ENCODE assay signal across 11 mouse cellular contexts in genomic region chr15:84209517-84210412, GRCm38 (mm10). TPM values are rescaled to one million over a fixed set of nuclear protein-coding genes. Genes with fewer than 3 reads are reported as not detected.
A peak's percentile ranks its signal among the peaks of the same experiment; 100 is the strongest.
DNase-seq lines count a peak whose midpoint lies in the region; ATAC-seq and TF ChIP-seq lines count a peak whose summit lies in the region.
"Had no signal": no experiment of that assay in that cellular context is flagged by ENCODE, and none has a peak within 500 bp of the region (broad histone marks: within the 10 kb centered on the region; RNA-seq: fewer than 3 reads in every experiment).

No protein-coding gene starts in this region.

- no peak for TF ChIP-seq POLR2A in heart, adult 2 months (IDR thresholded peaks at IDR 0.05; ENCODE audit: insufficient read depth, low read depth, low read length)

- H3K79me2 ChIP-seq in heart, adult 2 months (replicated peaks; ENCODE audit: control insufficient read depth, insufficient read depth, low read length): no peaks in the 10 kb centered on the region

- H3K27ac ChIP-seq in heart, adult 2 months: peak overlapping the region; percentile 75
- no peak overlapping the region for H3K27ac ChIP-seq in stomach, embryonic 15.5 days
- H3K27ac ChIP-seq in stomach, postnatal 0 days (replicated peaks): no peak overlapping the region
- peak overlapping the region; percentile 94 for H3K27ac ChIP-seq in liver, embryonic 12.5 days
- H3K27ac ChIP-seq in midbrain, embryonic 10.5 days (replicated peaks): no peak overlapping the region; the same call in 1 of the 2 replicates
- H3K27ac ChIP-seq in midbrain, embryonic 15.5 days: no peak overlapping the region
- H3K27ac ChIP-seq: intestine, embryonic 15.5 days; limb, embryonic 12.5 days; neural tube, embryonic 12.5 days had no signal

- TF ChIP-seq CTCF in heart, adult 2 months (IDR thresholded peaks at IDR 0.05): no peak
- TF ChIP-seq CTCF in stomach, postnatal 0 days (IDR thresholded peaks at IDR 0.05; ENCODE audit: low read depth): no peak

- H3K4me2 ChIP-seq in stomach, embryonic 15.5 days: no peak overlapping the region
- H3K4me2 ChIP-seq in stomach, postnatal 0 days (replicated peaks; ENCODE audit: low read depth): no peak overlapping the region
- H3K4me2 ChIP-seq in liver, embryonic 12.5 days: peak overlapping the region; percentile 67
- no peak overlapping the region for H3K4me2 ChIP-seq in midbrain, embryonic 15.5 days
- H3K4me2 ChIP-seq: intestine, embryonic 15.5 days; limb, embryonic 12.5 days; neural tube, embryonic 12.5 days had no signal

- ATAC-seq in stomach, embryonic 15.5 days (ENCODE audit: insufficient read depth, low FRiP score, low read depth): peak; percentile 70
- ATAC-seq in stomach, postnatal 0 days (ENCODE audit: low FRiP score, low TSS enrichment): no peak
- peak; percentile 91 for ATAC-seq in liver, embryonic 12.5 days
- ATAC-seq in midbrain, embryonic 15.5 days (replicated peaks): no peak
- ATAC-seq: intestine, embryonic 15.5 days had no signal

- H3K36me3 ChIP-seq in heart, adult 2 months (ENCODE audit: control insufficient read depth, insufficient read depth, low read length): peaks cover 4% of the 10 kb centered on the region
- H3K36me3 ChIP-seq in stomach, embryonic 15.5 days: peaks cover 41% of the 10 kb centered on the region
- peaks cover 20% of the 10 kb centered on the region for H3K36me3 ChIP-seq in stomach, postnatal 0 days (ENCODE audit: control insufficient read depth, insufficient read depth, low read length)
- H3K36me3 ChIP-seq in liver, embryonic 12.5 days: peaks cover 92% of the 10 kb centered on the region
- H3K36me3 ChIP-seq in midbrain, embryonic 10.5 days: peaks cover 89% of the 10 kb centered on the region
- peaks cover 41% of the 10 kb centered on the region; the same call in 1 of the 2 replicates for H3K36me3 ChIP-seq in midbrain, embryonic 15.5 days (replicated peaks)

- H3K4me1 ChIP-seq in heart, adult 2 months (ENCODE audit: control insufficient read depth, insufficient read depth, low read length): peaks cover 22% of the 10 kb centered on the region
- no peaks in the 10 kb centered on the region for H3K4me1 ChIP-seq in stomach, embryonic 15.5 days
- H3K4me1 ChIP-seq in stomach, postnatal 0 days (replicated peaks; ENCODE audit: control insufficient read depth, insufficient read depth): no peaks in the 10 kb centered on the region
- H3K4me1 ChIP-seq in liver, embryonic 12.5 days: peaks cover 62% of the 10 kb centered on the region
- H3K4me1 ChIP-seq in midbrain, embryonic 10.5 days: peaks cover 29% of the 10 kb centered on the region
- H3K4me1 ChIP-seq in midbrain, embryonic 15.5 days: peaks cover 4% of the 10 kb centered on the region
- H3K4me1 ChIP-seq: intestine, embryonic 15.5 days had no signal

- DNase-seq in heart, adult 2 months: peak in 1 of 2 experiments; percentile 49
- DNase-seq in heart, postnatal 10 days: no peak
- no peak for DNase-seq in stomach, postnatal 0 days (ENCODE audit: low spot score)
- no peak for DNase-seq in midbrain, embryonic 10.5 days (ENCODE audit: low spot score)
- DNase-seq in cerebellum, adult 18-20 months: no peak

- TF ChIP-seq EP300 in heart, adult 2 months (IDR thresholded peaks at IDR 0.05; ENCODE audit: insufficient read depth, low read depth, low read length): peak; percentile 85
- TF ChIP-seq EP300 in stomach, postnatal 0 days (optimal IDR thresholded peaks at IDR 0.05): no peak

- 48% methylated on average over 11 of the region's 11 CpGs for WGBS in heart, adult 2 months
- 74% methylated on average over 11 of the region's 11 CpGs for WGBS in stomach, embryonic 15.5 days
- 79% methylated on average over 11 of the region's 11 CpGs for WGBS in stomach, postnatal 0 days
- 28% methylated on average over 11 of the region's 11 CpGs for WGBS in liver, embryonic 12.5 days (ENCODE audit: insufficient replicate concordance)
- 89% methylated on average over 11 of the region's 11 CpGs for WGBS in midbrain, embryonic 10.5 days
- WGBS in midbrain, embryonic 15.5 days: 90% methylated on average over 11 of the region's 11 CpGs

- peak overlapping the region; percentile 20 for H3K9ac ChIP-seq in heart, adult 2 months (ENCODE audit: low read depth, low read length)
- no peak overlapping the region for H3K9ac ChIP-seq in stomach, embryonic 15.5 days
- H3K9ac ChIP-seq in stomach, postnatal 0 days (ENCODE audit: low read length): no peak overlapping the region
- peak overlapping the region; percentile 68 for H3K9ac ChIP-seq in liver, embryonic 12.5 days
- H3K9ac ChIP-seq in midbrain, embryonic 15.5 days: no peak overlapping the region
- H3K9ac ChIP-seq: intestine, embryonic 15.5 days; limb, embryonic 12.5 days; neural tube, embryonic 12.5 days had no signal

- H3K27me3 ChIP-seq in heart, adult 2 months (ENCODE audit: control insufficient read depth, insufficient read depth, low read length): no peaks in the 10 kb centered on the region
- H3K27me3 ChIP-seq in stomach, embryonic 15.5 days (replicated peaks): no peaks in the 10 kb centered on the region
- H3K27me3 ChIP-seq in stomach, postnatal 0 days (ENCODE audit: control insufficient read depth, insufficient read depth, low read length): no peaks in the 10 kb centered on the region
- no peaks in the 10 kb centered on the region for H3K27me3 ChIP-seq in liver, embryonic 12.5 days (replicated peaks)
- no peaks in the 10 kb centered on the region for H3K27me3 ChIP-seq in midbrain, embryonic 10.5 days (ENCODE audit: low read depth, poor library complexity, severe bottlenecking)
- H3K27me3 ChIP-seq in midbrain, embryonic 15.5 days (replicated peaks): no peaks in the 10 kb centered on the region
- H3K27me3 ChIP-seq: intestine, embryonic 15.5 days; limb, embryonic 12.5 days; neural tube, embryonic 12.5 days had no signal

- intact Hi-C loops in heart, adult 2 months (cut with DNase I): no loop called here
- intact Hi-C loops in heart, postnatal 10 days (cut with DNase I): loop anchor here (10.0 kb wide), 1 partner anchor 405 kb away; no protein-coding TSS in a partner anchor

- H3K4me3 ChIP-seq in heart, adult 2 months: no peak overlapping the region
- no peak overlapping the region for H3K4me3 ChIP-seq in stomach, embryonic 15.5 days (replicated peaks)
- H3K4me3 ChIP-seq in stomach, postnatal 0 days (ENCODE audit: low read depth, low read length): no peak overlapping the region
- H3K4me3 ChIP-seq in liver, embryonic 12.5 days: peak overlapping the region; percentile 22
- H3K4me3 ChIP-seq in midbrain, embryonic 10.5 days: no peak overlapping the region
- no peak overlapping the region for H3K4me3 ChIP-seq in midbrain, embryonic 15.5 days
- H3K4me3 ChIP-seq: intestine, embryonic 15.5 days; limb, embryonic 12.5 days; neural tube, embryonic 12.5 days had no signal

- H3K9me3 ChIP-seq in stomach, embryonic 15.5 days: no peaks in the 10 kb centered on the region
- no peaks in the 10 kb centered on the region for H3K9me3 ChIP-seq in stomach, postnatal 0 days (ENCODE audit: control insufficient read depth, low read length)
- no peaks in the 10 kb centered on the region for H3K9me3 ChIP-seq in liver, embryonic 12.5 days (replicated peaks)
- no peaks in the 10 kb centered on the region for H3K9me3 ChIP-seq in midbrain, embryonic 10.5 days (replicated peaks)
- H3K9me3 ChIP-seq in midbrain, embryonic 15.5 days: no peaks in the 10 kb centered on the region
- H3K9me3 ChIP-seq: intestine, embryonic 15.5 days; limb, embryonic 12.5 days; neural tube, embryonic 12.5 days had no signal

RNA-seq across cellular contexts. Expression of gene Samm50, which starts 17.7 kb away (rescaled TPM):
- 100 to 1,000 TPM; 258 to 289 TPM for total RNA-seq in heart, adult 2 months (2021)
- 27.8 and 36.6 TPM in 2 replicates for polyA plus RNA-seq in heart, adult 2 months (2012; rRNA removed)
- total RNA-seq in heart, postnatal 10 days (2021): 100 to 1,000 TPM; 254 to 262 TPM
- polyA plus RNA-seq in stomach, embryonic 15.5 days (2015; fragmentation: Nextera tagmentation; extraction: Ambion mirVana): 103 and 118 TPM in 2 replicates
- 92.3 and 97.4 TPM in 2 replicates for polyA plus RNA-seq in stomach, postnatal 0 days (2015; fragmentation: Nextera tagmentation; extraction: Ambion mirVana)
- 110 and 112 TPM in 2 replicates for polyA plus RNA-seq in liver, embryonic 12.5 days (2016; fragmentation: Nextera tagmentation; extraction: Ambion mirVana)
- polyA plus RNA-seq in midbrain, embryonic 10.5 days (2016; fragmentation: Nextera tagmentation; extraction: Ambion mirVana): 108 and 110 TPM in 2 replicates
- polyA plus RNA-seq in midbrain, embryonic 15.5 days (2015; fragmentation: Nextera tagmentation; extraction: Ambion mirVana): 83.3 and 86.6 TPM in 2 replicates

RNA-seq across cellular contexts. Expression of gene Parvb, which starts 22.1 kb away (rescaled TPM):
- 100 to 1,000 TPM in 1 of 2 experiments, 10 to 100 TPM in 1; 99.4 to 116 TPM for total RNA-seq in heart, adult 2 months (2021)
- 58.5 and 61.6 TPM in 2 replicates for polyA plus RNA-seq in heart, adult 2 months (2012; rRNA removed)
- total RNA-seq in heart, postnatal 10 days (2021): 100 to 1,000 TPM; 165 to 174 TPM
- polyA plus RNA-seq in stomach, embryonic 15.5 days (2015; fragmentation: Nextera tagmentation; extraction: Ambion mirVana): 3.1 and 3.6 TPM in 2 replicates
- 1.1 and 1.4 TPM in 2 replicates for polyA plus RNA-seq in stomach, postnatal 0 days (2015; fragmentation: Nextera tagmentation; extraction: Ambion mirVana)
- 7.5 and 10.0 TPM in 2 replicates for polyA plus RNA-seq in liver, embryonic 12.5 days (2016; fragmentation: Nextera tagmentation; extraction: Ambion mirVana)
- 7.4 and 8.4 TPM in 2 replicates for polyA plus RNA-seq in midbrain, embryonic 10.5 days (2016; fragmentation: Nextera tagmentation; extraction: Ambion mirVana)
- polyA plus RNA-seq in midbrain, embryonic 15.5 days (2015; fragmentation: Nextera tagmentation; extraction: Ambion mirVana): 4.2 and 5.4 TPM in 2 replicates

RNA-seq across cellular contexts. Expression of gene Pnpla3, which starts 42.1 kb away (rescaled TPM):
- 1 to 10 TPM; 1.1 to 3.8 TPM for total RNA-seq in heart, adult 2 months (2021)
- polyA plus RNA-seq in heart, adult 2 months (2012; rRNA removed): 26.2 and 30.1 TPM in 2 replicates
- 1 to 10 TPM; 4.5 to 4.6 TPM for total RNA-seq in heart, postnatal 10 days (2021)
- 0.85 and 0.98 TPM in 2 replicates for polyA plus RNA-seq in stomach, embryonic 15.5 days (2015; fragmentation: Nextera tagmentation; extraction: Ambion mirVana)
- 3.0 and 4.1 TPM in 2 replicates for polyA plus RNA-seq in stomach, postnatal 0 days (2015; fragmentation: Nextera tagmentation; extraction: Ambion mirVana)
- 1.4 and 1.5 TPM in 2 replicates for polyA plus RNA-seq in liver, embryonic 12.5 days (2016; fragmentation: Nextera tagmentation; extraction: Ambion mirVana)
- polyA plus RNA-seq in midbrain, embryonic 10.5 days (2016; fragmentation: Nextera tagmentation; extraction: Ambion mirVana): 2.2 and 3.1 TPM in 2 replicates
- polyA plus RNA-seq in midbrain, embryonic 15.5 days (2015; fragmentation: Nextera tagmentation; extraction: Ambion mirVana): 4.6 and 6.4 TPM in 2 replicates

Comparison
In these comparisons a context has a peak if more than half of its experiments do, and no peak if none do; other contexts are left out.
1. ATAC-seq: peak in stomach, embryonic 15.5 days (single experiment) and liver, embryonic 12.5 days (single experiment); none in stomach, postnatal 0 days (single experiment) and midbrain, embryonic 15.5 days (single experiment).
2. H3K27ac ChIP-seq: peak in heart, adult 2 months (single experiment) and liver, embryonic 12.5 days (single experiment); none in stomach, embryonic 15.5 days (single experiment), stomach, postnatal 0 days (single experiment), midbrain, embryonic 10.5 days (single experiment) and midbrain, embryonic 15.5 days (single experiment).
3. H3K9ac ChIP-seq: peak in heart, adult 2 months (single experiment) and liver, embryonic 12.5 days (single experiment); none in stomach, embryonic 15.5 days (single experiment), stomach, postnatal 0 days (single experiment) and midbrain, embryonic 15.5 days (single experiment).